Mouse (Mus musculus): ENCODE measurements around the gene Ptpro. TPM values are rescaled to one million over a fixed set of nuclear protein-coding genes. Genes with fewer than 3 reads are reported as not detected.

The Ptpro gene
- polyA plus RNA-seq, 1 experiment from 2014 or later, result 1.8 TPM

DNA sequence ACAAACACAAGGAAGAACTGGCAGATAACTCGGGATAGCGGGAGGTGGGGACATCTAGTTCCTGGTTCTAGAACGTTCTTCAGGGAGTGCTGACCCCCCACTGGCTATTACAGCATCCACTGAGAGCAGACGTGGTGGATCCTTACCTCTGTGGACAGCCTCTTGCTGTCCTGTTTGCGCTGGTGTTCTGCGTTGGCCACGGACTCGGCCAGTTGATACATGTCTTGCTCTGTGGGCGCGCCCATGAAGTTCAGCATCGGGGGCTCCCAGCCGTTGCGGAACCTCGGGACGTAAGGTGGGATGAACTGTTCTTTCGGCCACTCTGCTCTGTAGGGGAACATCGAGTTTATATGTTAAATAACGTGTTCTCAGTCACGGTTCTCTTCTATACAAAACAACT, 256.8 kb downstream of the Ptpro start:
- H3K4me2 ChIP-seq (replicated peaks), result no peak overlapping the region
- H3K27ac ChIP-seq, result no peak overlapping the region
- H3K4me3 ChIP-seq, result no peak overlapping the region
- H3K9me3 ChIP-seq, result no peaks in the 10 kb centered on the region
- H3K36me3 ChIP-seq, result peaks cover 19% of the 10 kb centered on the region
- H3K4me1 ChIP-seq, result no peaks in the 10 kb centered on the region
- ATAC-seq (ENCODE audit: low FRiP score, low read depth), result no peak
- no peaks in the 10 kb centered on the region for H3K27me3 ChIP-seq
- no peak overlapping the region for H3K9ac ChIP-seq
- WGBS, result 94% methylated on average over 19 of the region's 19 CpGs

DNA sequence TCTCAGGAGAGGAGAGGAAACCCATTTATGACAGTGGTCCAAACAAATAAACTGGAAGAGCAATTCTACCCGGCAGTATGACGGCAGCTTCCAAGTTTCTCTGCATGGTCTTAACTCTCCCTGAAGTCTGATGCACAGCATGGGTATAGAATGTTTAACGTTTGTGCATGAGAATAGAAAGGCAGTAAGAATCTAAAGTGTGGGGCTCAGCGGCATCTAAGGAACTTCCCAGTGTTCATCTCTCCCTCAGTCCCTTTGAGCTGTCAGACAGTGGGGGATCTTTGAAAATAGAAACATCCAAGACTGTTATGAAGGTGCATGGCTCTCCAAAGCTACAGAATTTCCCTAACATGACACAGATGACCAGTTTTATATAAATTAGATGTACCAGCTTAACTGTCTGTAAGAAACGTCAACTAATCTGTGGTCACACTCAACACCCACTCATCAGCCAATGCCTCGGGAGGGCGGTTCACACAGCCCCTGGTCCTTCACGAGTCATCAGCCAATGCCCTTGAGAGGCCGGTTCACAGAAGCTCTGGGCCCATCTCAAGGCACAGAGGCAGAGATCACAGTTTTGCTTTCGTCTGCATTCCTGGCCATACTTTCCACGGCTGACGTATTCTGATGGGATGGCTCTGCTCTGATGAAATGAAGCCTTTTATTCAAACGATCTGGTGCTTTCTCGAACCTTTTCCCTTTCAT, 257.4 kb downstream of the Ptpro start:
- 78% methylated on average over 14 of the region's 14 CpGs for WGBS

DNA sequence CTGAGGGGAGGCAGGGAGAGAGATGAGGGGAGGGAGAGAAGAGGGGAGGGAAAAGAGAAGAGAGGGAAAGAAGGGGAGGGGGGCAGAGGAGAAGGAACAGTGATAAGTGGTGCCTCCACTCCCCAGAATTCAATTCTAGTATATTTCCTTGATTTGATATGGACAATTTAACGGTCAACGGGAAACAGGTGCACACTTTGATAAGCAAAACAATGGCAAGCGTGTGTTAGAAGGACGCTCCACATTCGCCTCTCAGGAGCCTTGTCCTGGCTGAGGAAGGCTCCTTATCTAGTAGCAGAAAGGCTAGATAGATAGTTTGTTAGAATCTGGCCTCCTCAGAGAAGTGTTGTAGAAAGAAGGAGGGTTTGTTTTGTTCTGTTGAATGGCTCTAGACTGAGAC, 260.6 kb downstream of the Ptpro start:
- no peak for ATAC-seq (ENCODE audit: low FRiP score, low read depth)
- peaks cover 26% of the 10 kb centered on the region for H3K36me3 ChIP-seq
- no peak overlapping the region for H3K27ac ChIP-seq
- no peaks in the 10 kb centered on the region for H3K4me1 ChIP-seq
- 88% methylated on average over 5 of the region's 5 CpGs for WGBS
- H3K4me3 ChIP-seq, result no peak overlapping the region
- no peaks in the 10 kb centered on the region for H3K9me3 ChIP-seq
- H3K27me3 ChIP-seq, result no peaks in the 10 kb centered on the region
- H3K9ac ChIP-seq, result no peak overlapping the region
- H3K4me2 ChIP-seq (replicated peaks), result no peak overlapping the region

More for the DNA sequence above, 257.4 kb downstream of the Ptpro start:
- Histone ChIP-seq H3K4me3 (no peak overlapping the region), H3K27ac (no peak overlapping the region), H3K4me2 (replicated peaks) (no peak overlapping the region), H3K36me3 (peaks cover 19% of the 10 kb centered on the region), H3K4me1 (no peaks in the 10 kb centered on the region), H3K27me3 (no peaks in the 10 kb centered on the region), H3K9me3 (no peaks in the 10 kb centered on the region), H3K9ac (no peak overlapping the region)
- no peak for ATAC-seq (ENCODE audit: low FRiP score, low read depth)

Other genes starting within 250 kb of the Ptpro start
- 18.6 and 23.2 TPM in 2 replicates for gene Rerg, start 81.8 kb upstream of the Ptpro start, polyA plus RNA-seq (2015; fragmentation: Nextera tagmentation; extraction: Ambion mirVana)